Mouse (Mus musculus): ENCODE measurements around the gene Gpi1. TPM values are rescaled to one million over a fixed set of nuclear protein-coding genes. Genes with fewer than 3 reads are reported as not detected.
"Not testable (repeated sequence)": the region's sequence is repeated elsewhere in the genome, so short reads cannot be mapped to it uniquely, and the experiment has no call there.

Gene Gpi1
- polyA plus RNA-seq, 1 experiment from 2014 or later: 294 TPM

DNA sequence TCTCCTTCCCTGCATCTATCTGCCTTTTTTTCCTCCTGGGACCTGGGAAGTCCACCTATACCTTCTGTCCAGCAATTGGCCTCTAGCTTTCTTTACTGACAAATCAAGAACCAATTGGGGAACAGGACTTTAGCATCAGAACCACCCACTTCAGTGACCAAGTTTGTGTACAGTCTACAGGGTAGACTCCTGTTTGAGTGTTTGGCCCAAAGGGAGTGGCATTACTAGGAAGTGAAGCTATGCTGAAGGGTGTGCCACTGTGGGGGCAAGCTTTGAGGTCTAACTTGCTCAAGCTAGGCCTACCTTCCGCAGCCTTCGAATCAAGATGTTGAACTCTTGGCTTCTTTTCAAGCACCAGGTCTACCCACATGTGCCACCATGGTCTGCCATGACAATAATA, 29.3 kb downstream of the Gpi1 start:
- Histone ChIP-seq H3K36me3 (peaks cover 56% of the 10 kb centered on the region), H3K27me3 (replicated peaks) (no peaks in the 10 kb centered on the region), H3K9ac (no peak overlapping the region), H3K27ac (no peak overlapping the region), H3K9me3 (no peaks in the 10 kb centered on the region), H3K4me3 (no peak overlapping the region), H3K4me2 (replicated peaks) (no peak overlapping the region), H3K4me1 (0 out of 2 replicates have a peak, but pooled peaks cover 2% of the 10 kb centered on the region)
- 95% methylated on average over 2 of the region's 2 CpGs for WGBS
- ATAC-seq (ENCODE audit: low FRiP score, low read depth): no peak

DNA sequence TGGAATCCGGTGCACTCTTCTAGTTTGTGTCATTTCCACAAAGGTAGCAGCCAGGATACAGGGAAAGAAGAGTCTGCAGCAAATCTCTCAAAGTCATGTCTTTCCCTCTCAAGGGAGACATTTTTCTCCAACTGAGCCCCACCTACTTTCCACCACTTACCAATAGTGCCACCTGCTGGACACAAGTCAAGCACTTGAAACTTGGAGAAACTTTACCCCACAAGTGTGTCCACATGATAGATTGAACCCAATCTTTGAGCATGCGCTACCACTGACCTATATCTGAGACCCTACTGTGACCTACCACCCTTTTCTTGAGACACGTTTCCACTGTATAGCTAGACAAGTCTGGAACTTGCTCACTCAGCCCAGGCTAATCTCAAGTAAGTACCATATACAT, 31.8 kb downstream of the Gpi1 start:
- WGBS: 54% methylated on average over 3 of the region's 3 CpGs
- Histone ChIP-seq H3K27me3 (replicated peaks) (no peaks in the 10 kb centered on the region), H3K4me1 (0 out of 2 replicates have a peak, but pooled peaks cover 9% of the 10 kb centered on the region), H3K36me3 (peaks cover 40% of the 10 kb centered on the region), H3K27ac (no peak overlapping the region), H3K9me3 (no peaks in the 10 kb centered on the region), H3K9ac (no peak overlapping the region), H3K4me3 (no peak overlapping the region), H3K4me2 (replicated peaks) (no peak overlapping the region)
- ATAC-seq (ENCODE audit: low FRiP score, low read depth): no peak

DNA sequence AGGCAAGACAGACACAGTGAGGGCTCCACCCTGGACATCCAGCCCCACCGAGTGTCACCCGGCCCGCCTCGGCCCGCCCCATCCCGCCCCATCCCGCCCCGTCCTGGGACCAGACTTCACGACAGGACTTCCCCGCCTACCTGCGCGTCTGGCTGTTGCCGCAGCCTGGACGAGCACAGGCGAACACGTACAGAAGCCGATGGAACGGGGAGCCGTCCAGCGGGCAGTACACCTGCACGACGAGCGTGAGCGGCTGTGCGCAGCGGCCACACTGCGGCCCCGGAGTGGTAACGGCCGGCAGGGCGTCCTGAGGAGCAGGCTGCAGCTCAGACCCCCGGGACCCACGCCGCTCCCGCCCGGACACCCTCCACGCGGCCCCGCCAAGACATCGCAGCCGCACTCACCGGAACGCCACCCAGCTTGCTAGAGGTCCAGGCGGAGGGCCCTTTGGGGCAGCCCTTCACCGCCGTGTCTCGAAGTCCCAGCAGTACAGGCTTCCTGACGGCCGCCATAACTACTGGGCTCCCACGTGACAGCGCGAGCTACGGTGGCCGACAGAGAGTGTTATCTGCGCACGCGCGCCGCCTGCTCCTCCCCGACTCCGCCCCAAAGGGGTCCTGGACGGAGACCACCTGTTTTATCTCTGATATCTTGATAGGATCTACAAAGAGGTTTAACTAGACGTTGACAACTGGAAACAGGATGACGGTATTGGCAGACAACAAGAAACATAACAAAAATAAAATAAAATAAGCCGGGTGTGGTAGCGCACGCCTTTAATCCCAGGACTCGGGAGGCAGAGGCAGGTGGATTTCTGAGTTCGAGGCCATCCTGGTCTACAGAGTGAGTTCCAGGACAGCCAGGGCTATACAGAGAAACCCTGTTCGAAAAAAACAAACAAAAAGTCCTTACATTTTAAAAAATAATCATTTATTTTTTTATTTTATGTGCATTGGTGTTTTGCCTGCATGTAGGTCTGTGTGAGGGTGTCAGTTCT, 33.7 kb downstream of the Gpi1 start, which contains the start of gene Pdcd2l:
Gene Pdcd2l (minus strand): TSS at position 530 of the 997 bp plus-strand sequence.
- H3K4me1 ChIP-seq: 0 out of 2 replicates have a peak, but pooled peaks cover 9% of the 10 kb centered on the region
- H3K27ac ChIP-seq: no peak within 1 kb of the TSS
- ATAC-seq (ENCODE audit: low FRiP score, low read depth): peak; percentile 94
- 3% methylated on average over 69 of the region's 70 CpGs for WGBS
- no peaks in the 10 kb centered on the region for H3K9me3 ChIP-seq
- H3K9ac ChIP-seq: peak within 1 kb of the TSS; percentile 92
- no peaks in the 10 kb centered on the region for H3K27me3 ChIP-seq (replicated peaks)
- peak within 1 kb of the TSS; percentile 94 for H3K4me2 ChIP-seq (replicated peaks)
- H3K4me3 ChIP-seq: peak within 1 kb of the TSS; percentile 96
- H3K36me3 ChIP-seq: peaks cover 35% of the 10 kb centered on the region

DNA sequence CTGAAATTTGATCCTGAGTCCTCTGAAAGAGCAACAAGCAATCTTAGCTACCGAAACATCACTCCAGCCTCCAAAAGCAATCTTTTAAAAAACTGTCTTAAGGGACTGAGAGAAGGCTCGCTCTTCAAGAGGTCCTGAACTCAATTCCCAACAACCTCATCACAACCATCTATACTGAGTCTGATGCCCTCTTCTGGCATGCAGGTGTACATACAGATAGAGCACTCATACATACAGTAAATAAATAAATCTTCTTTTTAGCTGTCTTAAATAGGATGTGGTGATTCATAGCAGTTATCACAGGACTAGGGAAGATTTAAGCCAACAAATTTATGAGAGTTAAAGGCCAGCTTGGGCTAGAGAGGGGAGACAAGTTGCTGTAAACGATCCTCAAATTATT, 34.5 kb downstream of the Gpi1 start:
- Histone ChIP-seq H3K27me3 (replicated peaks) (no peaks in the 10 kb centered on the region), H3K9me3 (no peaks in the 10 kb centered on the region), H3K9ac (peak overlapping the region; percentile 92), H3K27ac (no peak overlapping the region), H3K4me2 (replicated peaks) (peak overlapping the region; percentile 94), H3K4me1 (0 out of 2 replicates have a peak, but pooled peaks cover 9% of the 10 kb centered on the region), H3K4me3 (peak overlapping the region; percentile 96), H3K36me3 (peaks cover 27% of the 10 kb centered on the region)
- 49% methylated on average over 3 of the region's 3 CpGs for WGBS
- no peak for ATAC-seq (ENCODE audit: low FRiP score, low read depth)

DNA sequence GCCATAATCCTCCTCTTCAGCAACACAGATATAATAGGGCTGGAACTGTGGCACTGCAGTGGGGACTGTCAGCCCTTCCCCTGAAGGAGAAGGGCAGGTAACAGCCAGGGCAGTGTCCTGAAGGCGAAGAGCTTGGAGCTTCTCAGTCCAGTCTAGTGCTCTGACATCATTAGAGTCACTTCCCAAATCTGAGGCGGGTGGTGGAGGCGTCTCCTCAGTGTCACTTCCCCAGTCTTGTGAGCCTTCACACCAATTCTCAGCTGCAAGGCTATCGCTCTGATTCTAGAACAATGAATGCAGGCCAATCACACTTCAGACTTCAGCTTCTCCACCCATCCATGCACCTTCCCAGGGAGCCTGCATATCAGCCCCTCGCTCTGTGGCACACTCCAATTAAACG, 37.3 kb downstream of the Gpi1 start:
- Histone ChIP-seq H3K27ac (no peak overlapping the region), H3K36me3 (peaks cover 45% of the 10 kb centered on the region), H3K9ac (no peak overlapping the region), H3K4me1 (0 out of 2 replicates have a peak, but pooled peaks cover 9% of the 10 kb centered on the region), H3K4me2 (replicated peaks) (no peak overlapping the region), H3K9me3 (no peaks in the 10 kb centered on the region), H3K4me3 (no peak overlapping the region), H3K27me3 (replicated peaks) (no peaks in the 10 kb centered on the region)
- no peak for ATAC-seq (ENCODE audit: low FRiP score, low read depth)
- WGBS: 89% methylated on average over 6 of the region's 6 CpGs

DNA sequence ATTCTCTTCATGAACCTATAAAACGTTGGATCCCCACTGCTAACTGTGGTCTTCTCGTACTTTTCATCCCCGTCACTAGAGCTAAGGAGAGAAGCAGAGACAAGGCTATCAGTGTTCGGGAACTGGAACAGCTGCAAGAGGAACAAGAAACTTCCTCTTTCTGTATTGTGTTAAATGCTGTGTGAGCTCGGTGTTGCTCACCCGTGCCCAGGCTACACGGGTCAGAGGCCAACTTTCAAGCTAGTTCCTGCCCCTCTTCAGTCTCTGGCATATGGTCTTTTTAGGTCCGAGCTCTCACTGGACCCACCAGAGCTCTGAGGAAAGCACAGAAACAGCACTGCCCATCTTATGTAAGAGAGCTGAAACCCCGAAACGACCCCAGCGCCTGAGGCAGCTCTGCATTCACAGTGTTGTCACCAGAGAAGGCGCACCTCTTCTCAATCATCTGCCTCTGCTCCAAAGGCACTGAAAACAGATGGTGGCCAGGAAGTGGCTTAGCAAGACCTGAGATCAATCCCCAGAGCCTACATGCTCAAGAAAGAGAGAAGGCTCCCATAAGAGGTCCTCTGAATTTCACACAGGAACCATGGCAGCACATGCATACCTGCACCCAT, 40.7 kb downstream of the Gpi1 start:
- WGBS: 89% methylated on average over 12 of the region's 12 CpGs
- ATAC-seq (ENCODE audit: low FRiP score, low read depth): no peak

DNA sequence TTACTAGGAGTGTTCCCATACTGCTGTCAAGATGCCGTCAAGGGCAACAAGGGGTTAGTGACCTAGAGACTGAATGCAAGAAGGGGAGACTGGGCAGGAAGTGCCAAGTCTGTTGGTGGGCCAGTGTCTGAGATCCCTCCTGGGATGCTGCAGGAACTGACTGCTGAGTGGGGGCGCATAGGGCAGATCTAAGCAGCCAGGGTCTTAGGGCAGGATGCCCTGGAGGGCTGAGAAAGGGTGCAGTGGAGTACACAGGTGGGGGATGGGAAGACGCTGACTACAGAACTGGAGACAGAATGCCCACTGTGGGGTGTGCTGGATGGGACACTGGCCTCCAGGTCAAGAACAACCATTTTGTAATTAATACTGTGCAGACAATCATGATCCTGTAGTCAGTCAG, 46.3 kb downstream of the Gpi1 start:
- no peaks in the 10 kb centered on the region for H3K9me3 ChIP-seq
- H3K27ac ChIP-seq: no peak overlapping the region
- no peak for ATAC-seq (ENCODE audit: low FRiP score, low read depth)
- H3K4me3 ChIP-seq: no peak overlapping the region
- H3K4me2 ChIP-seq (replicated peaks): no peak overlapping the region
- peaks cover 49% of the 10 kb centered on the region for H3K36me3 ChIP-seq
- 80% methylated on average over 3 of the region's 3 CpGs for WGBS
- no peak overlapping the region for H3K9ac ChIP-seq
- H3K27me3 ChIP-seq (replicated peaks): no peaks in the 10 kb centered on the region
- no peaks in the 10 kb centered on the region for H3K4me1 ChIP-seq

More for the DNA sequence above, 40.7 kb downstream of the Gpi1 start:
- Histone ChIP-seq H3K27me3 (replicated peaks) (no peaks in the 10 kb centered on the region), H3K4me2 (replicated peaks) (no peak overlapping the region), H3K9ac (no peak overlapping the region), H3K9me3 (no peaks in the 10 kb centered on the region), H3K36me3 (peaks cover 70% of the 10 kb centered on the region), H3K4me3 (no peak overlapping the region), H3K4me1 (no peaks in the 10 kb centered on the region), H3K27ac (no peak overlapping the region)

DNA sequence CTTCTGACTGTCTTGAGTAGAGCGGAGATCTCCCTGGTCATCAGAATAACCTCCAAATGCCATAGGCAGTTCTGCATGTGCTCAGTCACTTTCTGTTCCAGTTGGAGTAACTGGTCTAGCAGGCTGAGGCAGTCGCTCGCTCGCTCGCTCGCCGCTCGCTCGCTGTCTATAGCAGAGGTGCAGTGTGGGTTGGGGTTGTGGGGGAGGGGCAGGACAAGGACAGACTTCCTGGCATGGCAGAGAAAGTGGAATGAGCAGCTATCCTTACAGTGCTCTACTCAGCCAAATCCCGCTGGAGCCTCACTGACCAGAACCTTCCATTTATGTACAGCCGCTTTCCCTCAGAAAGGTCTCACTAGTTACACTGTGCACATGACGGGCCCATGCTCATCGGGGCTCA, 46.8 kb downstream of the Gpi1 start:
- Histone ChIP-seq H3K36me3 (peaks cover 45% of the 10 kb centered on the region), H3K4me1 (no peaks in the 10 kb centered on the region), H3K4me3 (no peak overlapping the region), H3K4me2 (replicated peaks) (no peak overlapping the region), H3K27me3 (replicated peaks) (no peaks in the 10 kb centered on the region), H3K9ac (no peak overlapping the region), H3K27ac (no peak overlapping the region), H3K9me3 (no peaks in the 10 kb centered on the region)
- 89% methylated on average over 13 of the region's 13 CpGs for WGBS
- ATAC-seq (ENCODE audit: low FRiP score, low read depth): 0 out of 2 replicates have a peak, but pooled peaks have one; percentile 13

DNA sequence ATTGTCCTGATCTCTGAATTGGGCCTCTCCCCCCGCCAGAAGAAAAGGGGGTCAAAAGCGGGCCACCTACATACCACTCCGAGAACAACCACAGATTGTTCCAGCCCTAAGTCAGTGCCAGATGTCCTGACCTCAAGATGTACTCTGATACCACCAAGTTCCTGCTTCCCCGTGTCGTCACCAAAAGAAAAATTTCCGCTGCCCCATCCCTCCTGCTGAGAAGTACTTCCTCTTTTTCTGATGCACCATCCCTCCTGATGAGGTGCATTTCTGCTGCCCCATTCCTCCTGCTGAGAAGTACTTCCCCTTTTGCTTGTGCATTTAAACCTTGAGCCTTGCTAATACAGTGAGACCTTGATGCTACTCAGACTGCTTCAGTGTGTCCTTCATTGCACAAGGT, 53.9 kb downstream of the Gpi1 start:
- H3K27ac ChIP-seq; H3K9ac ChIP-seq; H3K9me3 ChIP-seq; H3K36me3 ChIP-seq; ATAC-seq (ENCODE audit: low FRiP score, low read depth); H3K4me3 ChIP-seq; H3K27me3 ChIP-seq (replicated peaks); H3K4me2 ChIP-seq (replicated peaks); H3K4me1 ChIP-seq: not testable (repeated sequence)
- WGBS: 66% methylated on average over 6 of the region's 6 CpGs

DNA sequence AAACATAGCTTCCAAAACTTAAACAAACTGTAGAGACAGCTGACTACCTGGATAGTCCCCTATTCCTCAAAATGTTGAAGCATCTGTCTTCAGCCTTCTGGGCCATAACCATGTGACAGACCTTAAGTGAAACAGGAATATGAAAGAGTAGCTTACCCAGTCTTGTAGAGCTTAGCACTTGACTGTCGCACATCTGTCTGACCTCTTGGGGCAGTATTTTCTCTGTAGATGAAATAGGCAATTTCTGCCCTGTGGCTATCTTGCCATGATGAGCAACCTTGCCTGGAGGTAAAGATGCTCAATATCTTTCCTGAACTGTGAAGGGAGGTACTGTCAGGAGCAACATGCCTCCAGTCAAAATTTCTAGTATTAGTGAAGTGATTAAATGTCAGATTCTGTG, 57.9 kb downstream of the Gpi1 start:
- Histone ChIP-seq H3K4me1 (0 out of 2 replicates have a peak, but pooled peaks cover 3% of the 10 kb centered on the region), H3K27ac (no peak overlapping the region), H3K9me3 (no peaks in the 10 kb centered on the region), H3K36me3 (no peaks in the 10 kb centered on the region), H3K4me2 (replicated peaks) (no peak overlapping the region), H3K27me3 (replicated peaks) (no peaks in the 10 kb centered on the region), H3K9ac (no peak overlapping the region), H3K4me3 (no peak overlapping the region)
- ATAC-seq (ENCODE audit: low FRiP score, low read depth): no peak
- 93% methylated on average over 1 of the region's 1 CpGs for WGBS

DNA sequence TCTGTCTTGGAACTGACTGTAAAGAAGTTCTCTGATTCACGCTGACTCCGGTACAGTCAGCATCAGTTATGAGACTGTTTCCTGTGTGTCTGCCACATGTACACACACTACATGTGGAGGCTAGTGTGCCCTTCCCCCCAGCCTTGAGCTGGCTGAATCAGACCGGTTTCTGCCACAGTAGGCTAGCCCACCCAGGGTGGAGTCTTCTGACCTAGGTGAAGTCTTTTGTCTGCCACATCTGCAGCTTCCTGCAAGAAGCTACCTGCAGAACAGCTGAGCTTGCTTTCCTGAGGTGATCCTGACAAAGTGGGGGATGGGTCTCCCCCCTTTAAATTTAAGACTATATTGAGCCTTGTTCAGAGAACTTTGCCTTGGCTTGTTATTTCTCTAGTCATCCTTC, 60.7 kb downstream of the Gpi1 start, which contains the start of gene Uba2:
Gene Uba2 (minus strand): TSS at position 146 of the 400 bp plus-strand sequence.
- H3K9ac ChIP-seq: peak within 1 kb of the TSS; percentile 95
- peaks cover 10% of the 10 kb centered on the region for H3K36me3 ChIP-seq
- no peak for ATAC-seq (ENCODE audit: low FRiP score, low read depth)
- no peaks in the 10 kb centered on the region for H3K9me3 ChIP-seq
- H3K27ac ChIP-seq: no peak within 1 kb of the TSS
- peak within 1 kb of the TSS; percentile 97 for H3K4me3 ChIP-seq
- H3K4me1 ChIP-seq: peaks cover 11% of the 10 kb centered on the region; the same call in 1 of the 2 replicates
- 84% methylated on average over 3 of the region's 3 CpGs for WGBS
- H3K27me3 ChIP-seq (replicated peaks): no peaks in the 10 kb centered on the region
- H3K4me2 ChIP-seq (replicated peaks): peak within 1 kb of the TSS; percentile 86

Data from neural tube, embryonic 12.5 days (tissue).